Mouse (Mus musculus) erythroid progenitor cell, adult 5-6 weeks (primary cell): ENCODE measurements around the gene Gpr4. TPM values are rescaled to one million over a fixed set of nuclear protein-coding genes. Genes with fewer than 3 reads are reported as not detected.

Source experiments
- total RNA-seq, 2 experiments: library from RNA; stranded (forward) in 1 of 2; stranded (reverse) in 1 of 2; fragments of 150-400 nt in 1 of 2; fragments of 186-747, 209-891 nt in 1 of 2; gene quantifications; 2 replicates each; pipeline versions ENCODE4 v1.2.3 to v1.2.4; 2015 to 2017; ENCODE audit warnings: low replicate concordance in 2 of 2

The Gpr4 gene
- total RNA-seq, 2 experiments from 2014 or later = not detected

Other genes with a start within 250 kb of the Gpr4 start
- not detected in 2 replicates for gene Nanos2, start 225.1 kb upstream of the Gpr4 start, total RNA-seq (2015; ENCODE audit: low replicate concordance)
- gene Nanos2, start 225.1 kb upstream of the Gpr4 start, total RNA-seq (2017; ENCODE audit: low replicate concordance) = not detected in 2 replicates
- gene Mypop, start 221.3 kb upstream of the Gpr4 start, total RNA-seq (2015; ENCODE audit: low replicate concordance) = not detected in 2 replicates
- not detected in 2 replicates for gene Mypop, start 221.3 kb upstream of the Gpr4 start, total RNA-seq (2017; ENCODE audit: low replicate concordance)
- 4.6 and 6.1 TPM in 2 replicates for gene Irf2bp1, start 208.5 kb upstream of the Gpr4 start, total RNA-seq (2015; ENCODE audit: low replicate concordance)
- 3.3 and 6.5 TPM in 2 replicates for gene Irf2bp1, start 208.5 kb upstream of the Gpr4 start, total RNA-seq (2017; ENCODE audit: low replicate concordance)
- gene Foxa3, start 189.0 kb upstream of the Gpr4 start, total RNA-seq (2015; ENCODE audit: low replicate concordance) = not detected in 2 replicates
- not detected in 2 replicates for gene Foxa3, start 189.0 kb upstream of the Gpr4 start, total RNA-seq (2017; ENCODE audit: low replicate concordance)
- 42.8 and 51.5 TPM in 2 replicates for gene Sympk, start 188.2 kb upstream of the Gpr4 start, total RNA-seq (2015; ENCODE audit: low replicate concordance)
- gene Sympk, start 188.2 kb upstream of the Gpr4 start, total RNA-seq (2017; ENCODE audit: low replicate concordance) = 37.7 and 52.8 TPM in 2 replicates
- not detected in 2 replicates for gene Rsph6a, start 157.8 kb upstream of the Gpr4 start, total RNA-seq (2015; ENCODE audit: low replicate concordance)
- gene Rsph6a, start 157.8 kb upstream of the Gpr4 start, total RNA-seq (2017; ENCODE audit: low replicate concordance) = not detected in 2 replicates
- gene Dmwd, start 136.3 kb upstream of the Gpr4 start, total RNA-seq (2015; ENCODE audit: low replicate concordance) = 17.7 and 33.1 TPM in 2 replicates
- gene Dmwd, start 136.3 kb upstream of the Gpr4 start, total RNA-seq (2017; ENCODE audit: low replicate concordance) = 13.1 and 19.4 TPM in 2 replicates
- gene Dmpk, start 128.7 kb upstream of the Gpr4 start, total RNA-seq (2015; ENCODE audit: low replicate concordance) = 15.9 and 18.4 TPM in 2 replicates
- 4.2 and 5.0 TPM in 2 replicates for gene Dmpk, start 128.7 kb upstream of the Gpr4 start, total RNA-seq (2017; ENCODE audit: low replicate concordance)
- not detected in 2 replicates for gene Six5, start 117.9 kb upstream of the Gpr4 start, total RNA-seq (2015; ENCODE audit: low replicate concordance)
- 0.13 TPM in 1 of 2 replicates, not detected in the other for gene Six5, start 117.9 kb upstream of the Gpr4 start, total RNA-seq (2017; ENCODE audit: low replicate concordance)
- not detected in 2 replicates for gene Gm4969, start 94.2 kb upstream of the Gpr4 start, total RNA-seq (2015; ENCODE audit: low replicate concordance)
- gene Gm4969, start 94.2 kb upstream of the Gpr4 start, total RNA-seq (2017; ENCODE audit: low replicate concordance) = not detected in 2 replicates
- gene Fbxo46, start 92.7 kb upstream of the Gpr4 start, total RNA-seq (2015; ENCODE audit: low replicate concordance) = 4.7 and 5.0 TPM in 2 replicates
- gene Fbxo46, start 92.7 kb upstream of the Gpr4 start, total RNA-seq (2017; ENCODE audit: low replicate concordance) = 6.3 and 7.3 TPM in 2 replicates
- 2.5 and 2.9 TPM in 2 replicates for gene Qpctl, start 63.2 kb upstream of the Gpr4 start, total RNA-seq (2015; ENCODE audit: low replicate concordance)
- 1.9 TPM in 2 replicates for gene Qpctl, start 63.2 kb upstream of the Gpr4 start, total RNA-seq (2017; ENCODE audit: low replicate concordance)
- 15.5 and 22.0 TPM in 2 replicates for gene Snrpd2, start 62.8 kb upstream of the Gpr4 start, total RNA-seq (2015; ENCODE audit: low replicate concordance)
- 5.4 and 15.7 TPM in 2 replicates for gene Snrpd2, start 62.8 kb upstream of the Gpr4 start, total RNA-seq (2017; ENCODE audit: low replicate concordance)
- not detected in 2 replicates for gene Gipr, start 46.4 kb upstream of the Gpr4 start, total RNA-seq (2015; ENCODE audit: low replicate concordance)
- not detected in 2 replicates for gene Gipr, start 46.4 kb upstream of the Gpr4 start, total RNA-seq (2017; ENCODE audit: low replicate concordance)
- gene Eml2, start 36.1 kb upstream of the Gpr4 start, total RNA-seq (2015; ENCODE audit: low replicate concordance) = 2.5 TPM in 1 of 2 replicates, not detected in the other
- 1.3 TPM in 1 of 2 replicates, not detected in the other for gene Eml2, start 36.1 kb upstream of the Gpr4 start, total RNA-seq (2017; ENCODE audit: low replicate concordance)
- 19.8 and 25.6 TPM in 2 replicates for gene Opa3, start 15.8 kb downstream of the Gpr4 start, total RNA-seq (2015; ENCODE audit: low replicate concordance)
- 20.0 and 22.7 TPM in 2 replicates for gene Opa3, start 15.8 kb downstream of the Gpr4 start, total RNA-seq (2017; ENCODE audit: low replicate concordance)
- 34.0 and 58.7 TPM in 2 replicates for gene Vasp, start 59.3 kb downstream of the Gpr4 start, total RNA-seq (2015; ENCODE audit: low replicate concordance)
- 17.9 and 26.7 TPM in 2 replicates for gene Vasp, start 59.3 kb downstream of the Gpr4 start, total RNA-seq (2017; ENCODE audit: low replicate concordance)
- not detected in 2 replicates for gene Ppm1n, start 67.5 kb downstream of the Gpr4 start, total RNA-seq (2015; ENCODE audit: low replicate concordance)
- not detected in 2 replicates for gene Ppm1n, start 67.5 kb downstream of the Gpr4 start, total RNA-seq (2017; ENCODE audit: low replicate concordance)
- 4.0 TPM in 1 of 2 replicates, not detected in the other for gene Rtn2, start 70.1 kb downstream of the Gpr4 start, total RNA-seq (2015; ENCODE audit: low replicate concordance)
- gene Rtn2, start 70.1 kb downstream of the Gpr4 start, total RNA-seq (2017; ENCODE audit: low replicate concordance) = not detected in 2 replicates
- 6.3 and 7.9 TPM in 2 replicates for gene Fosb, start 97.5 kb downstream of the Gpr4 start, total RNA-seq (2015; ENCODE audit: low replicate concordance)
- gene Fosb, start 97.5 kb downstream of the Gpr4 start, total RNA-seq (2017; ENCODE audit: low replicate concordance) = 1.3 and 3.3 TPM in 2 replicates
- 3.6 and 12.6 TPM in 2 replicates for gene Ercc1, start 132.2 kb downstream of the Gpr4 start, total RNA-seq (2015; ENCODE audit: low replicate concordance)
- 1.2 and 1.8 TPM in 2 replicates for gene Ercc1, start 132.2 kb downstream of the Gpr4 start, total RNA-seq (2017; ENCODE audit: low replicate concordance)
- 2.1 and 3.6 TPM in 2 replicates for gene Cd3eap, start 146.9 kb downstream of the Gpr4 start, total RNA-seq (2015; ENCODE audit: low replicate concordance)
- 0.45 and 4.0 TPM in 2 replicates for gene Cd3eap, start 146.9 kb downstream of the Gpr4 start, total RNA-seq (2017; ENCODE audit: low replicate concordance)
- gene Ppp1r13l, start 147.2 kb downstream of the Gpr4 start, total RNA-seq (2015; ENCODE audit: low replicate concordance) = not detected in 2 replicates
- 0.64 and 1.7 TPM in 2 replicates for gene Ppp1r13l, start 147.2 kb downstream of the Gpr4 start, total RNA-seq (2017; ENCODE audit: low replicate concordance)
- 1.7 and 1.8 TPM in 2 replicates for gene Ercc2, start 169.5 kb downstream of the Gpr4 start, total RNA-seq (2015; ENCODE audit: low replicate concordance)
- gene Ercc2, start 169.5 kb downstream of the Gpr4 start, total RNA-seq (2017; ENCODE audit: low replicate concordance) = 5.3 and 11.3 TPM in 2 replicates
- gene Klc3, start 191.6 kb downstream of the Gpr4 start, total RNA-seq (2015; ENCODE audit: low replicate concordance) = 2.5 TPM in 1 of 2 replicates, not detected in the other
- gene Klc3, start 191.6 kb downstream of the Gpr4 start, total RNA-seq (2017; ENCODE audit: low replicate concordance) = not detected in 2 replicates
- not detected in 2 replicates for gene Ckm, start 192.2 kb downstream of the Gpr4 start, total RNA-seq (2015; ENCODE audit: low replicate concordance)
- gene Ckm, start 192.2 kb downstream of the Gpr4 start, total RNA-seq (2017; ENCODE audit: low replicate concordance) = not detected in 2 replicates
- gene Mark4, start 246.3 kb downstream of the Gpr4 start, total RNA-seq (2015; ENCODE audit: low replicate concordance) = 4.3 and 8.8 TPM in 2 replicates
- 1.1 and 1.2 TPM in 2 replicates for gene Mark4, start 246.3 kb downstream of the Gpr4 start, total RNA-seq (2017; ENCODE audit: low replicate concordance)